In the genomic region with DNA sequence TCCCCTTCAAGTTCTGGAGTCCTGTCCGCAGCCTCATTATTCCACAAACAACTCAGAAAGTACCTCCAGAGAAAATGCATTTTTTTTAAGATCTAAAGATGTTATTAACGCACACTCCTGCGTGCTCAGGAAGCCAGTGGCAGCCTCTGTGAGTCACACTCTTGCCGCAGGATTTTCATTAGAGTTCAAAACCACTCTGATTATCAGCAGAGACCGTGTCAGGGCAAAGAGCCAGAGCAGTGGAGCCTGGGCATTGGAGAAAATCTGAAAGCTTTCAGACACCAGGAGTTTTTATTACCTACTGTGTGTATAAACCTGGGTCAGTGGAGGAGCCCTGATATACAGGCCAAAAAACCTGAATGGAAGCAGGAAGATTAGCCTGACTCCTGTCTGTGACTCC, we compare ENCODE assay signal across 20 mouse cellular contexts.
DNase-seq lines count a peak whose midpoint lies in the region; ATAC-seq and TF ChIP-seq lines count a peak whose summit lies in the region.
"Had no signal": no experiment of that assay in that cellular context is flagged by ENCODE, and none has a peak within 500 bp of the region (broad histone marks: within the 10 kb centered on the region; RNA-seq: fewer than 3 reads in every experiment).

No protein-coding gene starts in this region.

- H3K4me3 ChIP-seq in heart, embryonic 10.5 days = no peak overlapping the region
- H3K4me3 ChIP-seq in lung, embryonic 14.5 days (ENCODE audit: low read depth, low read length) = no peak overlapping the region
- H3K4me3 ChIP-seq in midbrain, embryonic 16.5 days (ENCODE audit: low read depth, low read length) = no peak overlapping the region
- H3K4me3 ChIP-seq in midbrain, embryonic 15.5 days = no peak overlapping the region
- H3K4me3 ChIP-seq: embryonic facial prominence, embryonic 13.5 days; gastrocnemius, adult 2 months; hindbrain, embryonic 15.5 days had no signal

- H3K36me3 ChIP-seq in heart, embryonic 10.5 days = no peaks in the 10 kb centered on the region
- no peaks in the 10 kb centered on the region for H3K36me3 ChIP-seq in lung, embryonic 14.5 days (ENCODE audit: insufficient read depth)
- H3K36me3 ChIP-seq in midbrain, embryonic 16.5 days (ENCODE audit: control insufficient read depth, insufficient read depth, low read length) = no peaks in the 10 kb centered on the region
- H3K36me3 ChIP-seq in midbrain, embryonic 15.5 days (replicated peaks) = no peaks in the 10 kb centered on the region
- H3K36me3 ChIP-seq: embryonic facial prominence, embryonic 13.5 days; hindbrain, embryonic 15.5 days had no signal

- 0 out of 2 replicates have a peak, but pooled peaks cover 6% of the 10 kb centered on the region for H3K4me1 ChIP-seq in heart, embryonic 10.5 days
- H3K4me1 ChIP-seq in lung, embryonic 14.5 days (ENCODE audit: insufficient read depth) = no peaks in the 10 kb centered on the region; the same call in 1 of the 2 replicates
- peaks cover 10% of the 10 kb centered on the region for H3K4me1 ChIP-seq in midbrain, embryonic 16.5 days (ENCODE audit: control insufficient read depth, insufficient read depth, low read length)
- 0 out of 2 replicates have a peak, but pooled peaks cover 4% of the 10 kb centered on the region for H3K4me1 ChIP-seq in midbrain, embryonic 15.5 days
- H3K4me1 ChIP-seq: hindbrain, embryonic 15.5 days had no signal

- DNase-seq in heart, adult 11 months = peak; percentile 51
- DNase-seq in heart, embryonic 10.5 days (ENCODE audit: low spot score) = no peak
- DNase-seq in lung, embryonic 14.5 days = no peak
- no peak for DNase-seq in lung, postnatal 36 days
- peak; percentile 17 for DNase-seq in brain, embryonic 14.5 days (ENCODE audit: low read depth)
- no peak for DNase-seq in spleen, postnatal 14 days (ENCODE audit: low spot score in 2 of 2)
- DNase-seq: adrenal gland, adult 8-10 months; adrenal gland, postnatal 36 days; cerebellum, adult 9-11 months; cerebellum, postnatal 36 days; gastrocnemius, adult 2 months; gastrocnemius, postnatal 36 days; heart, adult 18-20 months; heart, postnatal 36 days had no signal

- WGBS in heart, embryonic 10.5 days = 57% methylated on average over 5 of the region's 5 CpGs
- WGBS in lung, embryonic 14.5 days = 53% methylated on average over 5 of the region's 5 CpGs
- 51% methylated on average over 5 of the region's 5 CpGs for WGBS in midbrain, embryonic 16.5 days
- WGBS in midbrain, embryonic 15.5 days = 51% methylated on average over 5 of the region's 5 CpGs

- no peak for TF ChIP-seq CTCF in lung, embryonic 14.5 days (IDR thresholded peaks at IDR 0.05; ENCODE audit: low read depth)
- TF ChIP-seq CTCF in brain, embryonic 14.5 days (IDR thresholded peaks at IDR 0.05; ENCODE audit: borderline replicate concordance, extremely low read depth, insufficient read depth, insufficient read length) = no peak

- TF ChIP-seq POLR2A in brain, embryonic 14.5 days (IDR thresholded peaks at IDR 0.05; ENCODE audit: borderline replicate concordance, extremely low read depth, insufficient read depth, insufficient read length, poor library complexity, severe bottlenecking) = no peak

- no peak overlapping the region for H3K27ac ChIP-seq in heart, embryonic 10.5 days
- peak overlapping the region; percentile 40; the same call in 1 of the 2 replicates for H3K27ac ChIP-seq in lung, embryonic 14.5 days (ENCODE audit: low read depth)
- H3K27ac ChIP-seq in midbrain, embryonic 16.5 days (ENCODE audit: low read length) = peak overlapping the region; percentile 3; the same call in 1 of the 2 replicates
- no peak overlapping the region for H3K27ac ChIP-seq in midbrain, embryonic 15.5 days
- H3K27ac ChIP-seq: embryonic facial prominence, embryonic 13.5 days; gastrocnemius, adult 2 months; hindbrain, embryonic 15.5 days had no signal

- no peaks in the 10 kb centered on the region for H3K9me3 ChIP-seq in heart, embryonic 10.5 days
- no peaks in the 10 kb centered on the region for H3K9me3 ChIP-seq in lung, embryonic 14.5 days (ENCODE audit: low read depth, low read length)
- H3K9me3 ChIP-seq in midbrain, embryonic 16.5 days (replicated peaks; ENCODE audit: control insufficient read depth, low read length, poor library complexity, severe bottlenecking) = no peaks in the 10 kb centered on the region
- no peaks in the 10 kb centered on the region for H3K9me3 ChIP-seq in midbrain, embryonic 15.5 days
- H3K9me3 ChIP-seq: embryonic facial prominence, embryonic 13.5 days; hindbrain, embryonic 15.5 days had no signal

- no peaks in the 10 kb centered on the region for H3K27me3 ChIP-seq in heart, embryonic 10.5 days (ENCODE audit: insufficient read depth, poor library complexity, severe bottlenecking)
- H3K27me3 ChIP-seq in lung, embryonic 14.5 days (ENCODE audit: insufficient read depth, low read length) = no peaks in the 10 kb centered on the region
- no peaks in the 10 kb centered on the region for H3K27me3 ChIP-seq in midbrain, embryonic 16.5 days (ENCODE audit: control insufficient read depth, insufficient read depth, low read depth, low read length)
- H3K27me3 ChIP-seq in midbrain, embryonic 15.5 days (replicated peaks) = no peaks in the 10 kb centered on the region
- H3K27me3 ChIP-seq: embryonic facial prominence, embryonic 13.5 days; hindbrain, embryonic 15.5 days had no signal

- no peak for ATAC-seq in lung, embryonic 14.5 days (ENCODE audit: insufficient read depth)
- ATAC-seq in midbrain, embryonic 16.5 days = no peak
- no peak for ATAC-seq in midbrain, embryonic 15.5 days (replicated peaks)
- ATAC-seq: forebrain, embryonic 14.5 days; intestine, embryonic 16.5 days had no signal

- H3K9ac ChIP-seq in lung, embryonic 14.5 days = no peak overlapping the region
- H3K9ac ChIP-seq in midbrain, embryonic 16.5 days (ENCODE audit: low read depth, low read length) = no peak overlapping the region
- no peak overlapping the region for H3K9ac ChIP-seq in midbrain, embryonic 15.5 days
- H3K9ac ChIP-seq: embryonic facial prominence, embryonic 13.5 days; hindbrain, embryonic 15.5 days had no signal

- H3K4me2 ChIP-seq in lung, embryonic 14.5 days = no peak overlapping the region
- no peak overlapping the region for H3K4me2 ChIP-seq in midbrain, embryonic 16.5 days (ENCODE audit: low read length)
- no peak overlapping the region for H3K4me2 ChIP-seq in midbrain, embryonic 15.5 days
- H3K4me2 ChIP-seq: embryonic facial prominence, embryonic 13.5 days; hindbrain, embryonic 15.5 days had no signal

Comparison
In these comparisons a context has a peak if more than half of its experiments do, and no peak if none do; other contexts are left out.
1. DNase-seq: peak in heart, adult 11 months (single experiment) and brain, embryonic 14.5 days (single experiment); none in heart, embryonic 10.5 days (single experiment), lung, embryonic 14.5 days (single experiment), lung, postnatal 36 days (single experiment) and spleen, postnatal 14 days (0 of 2).
2. H3K27ac ChIP-seq: peak in lung, embryonic 14.5 days (single experiment) and midbrain, embryonic 16.5 days (single experiment); none in heart, embryonic 10.5 days (single experiment) and midbrain, embryonic 15.5 days (single experiment).